ENCODE assay signal across 8 mouse cellular contexts in genomic region chr6:52584383-52584782, GRCm38 (mm10). TPM values are rescaled to one million over a fixed set of nuclear protein-coding genes. Genes with fewer than 3 reads are reported as not detected.
DNase-seq lines count a peak whose midpoint lies in the region; ATAC-seq lines count a peak whose summit lies in the region.

No protein-coding gene starts in this region.

- no peaks in the 10 kb centered on the region for H3K27me3 ChIP-seq in forebrain, embryonic 16.5 days (replicated peaks; ENCODE audit: control insufficient read depth, insufficient read depth, low read length)
- no peaks in the 10 kb centered on the region for H3K27me3 ChIP-seq in hindbrain, embryonic 10.5 days (ENCODE audit: insufficient read depth, poor library complexity, severe bottlenecking)
- no peaks in the 10 kb centered on the region for H3K27me3 ChIP-seq in midbrain, embryonic 13.5 days

- peaks cover 5% of the 10 kb centered on the region for H3K4me1 ChIP-seq in forebrain, embryonic 16.5 days (replicated peaks; ENCODE audit: control insufficient read depth, insufficient read depth, low read length)
- peaks cover 13% of the 10 kb centered on the region for H3K4me1 ChIP-seq in hindbrain, embryonic 10.5 days (replicated peaks)
- peaks cover 12% of the 10 kb centered on the region for H3K4me1 ChIP-seq in midbrain, embryonic 13.5 days (replicated peaks)

- H3K36me3 ChIP-seq in forebrain, embryonic 16.5 days (ENCODE audit: control insufficient read depth, insufficient read depth): no peaks in the 10 kb centered on the region
- peaks cover 13% of the 10 kb centered on the region for H3K36me3 ChIP-seq in hindbrain, embryonic 10.5 days
- H3K36me3 ChIP-seq in midbrain, embryonic 13.5 days: 0 out of 2 replicates have a peak, but pooled peaks cover 6% of the 10 kb centered on the region

- 7% methylated on average over 8 of the region's 8 CpGs for WGBS in forebrain, embryonic 16.5 days
- 7% methylated on average over 8 of the region's 8 CpGs for WGBS in hindbrain, embryonic 10.5 days
- 2% methylated on average over 8 of the region's 8 CpGs for WGBS in midbrain, embryonic 13.5 days

- peak; percentile 68 for DNase-seq in 3134 (ENCODE audit: extremely low read depth, insufficient read length, low spot score)
- peak; percentile 69 for DNase-seq in MN1 (ENCODE audit: low spot score)
- peak; percentile 81 for DNase-seq in hindbrain, embryonic 10.5 days (ENCODE audit: low spot score)
- DNase-seq in left cerebral cortex, adult 11 months (ENCODE audit: low spot score): peak; percentile 19
- DNase-seq in urinary bladder, adult 2 months (ENCODE audit: low spot score): no peak
- DNase-seq in thymus, postnatal 25 days: no peak

- H3K9ac ChIP-seq in forebrain, embryonic 16.5 days (replicated peaks; ENCODE audit: low read depth, low read length): no peak overlapping the region
- no peak overlapping the region for H3K9ac ChIP-seq in midbrain, embryonic 13.5 days (replicated peaks)

- H3K4me3 ChIP-seq in forebrain, embryonic 16.5 days (replicated peaks; ENCODE audit: low read length): no peak overlapping the region
- H3K4me3 ChIP-seq in hindbrain, embryonic 10.5 days: 0 out of 2 replicates have a peak overlapping the region, but pooled peaks have one; percentile 7
- H3K4me3 ChIP-seq in midbrain, embryonic 13.5 days (replicated peaks): no peak overlapping the region

- peak; percentile 68 for ATAC-seq in forebrain, embryonic 16.5 days
- ATAC-seq in midbrain, embryonic 13.5 days: peak; percentile 95

- no peak overlapping the region for H3K4me2 ChIP-seq in forebrain, embryonic 16.5 days (ENCODE audit: low read length)
- H3K4me2 ChIP-seq in midbrain, embryonic 13.5 days (replicated peaks): peak overlapping the region; percentile 12; the same call in 1 of the 2 replicates

- no peak overlapping the region for H3K27ac ChIP-seq in forebrain, embryonic 16.5 days (ENCODE audit: low read length)
- H3K27ac ChIP-seq in hindbrain, embryonic 10.5 days: peak overlapping the region; percentile 67; the same call in 1 of the 2 replicates
- no peak overlapping the region; the same call in 1 of the 2 replicates for H3K27ac ChIP-seq in midbrain, embryonic 13.5 days

- no peaks in the 10 kb centered on the region for H3K9me3 ChIP-seq in forebrain, embryonic 16.5 days (ENCODE audit: control insufficient read depth, low read length)
- no peaks in the 10 kb centered on the region for H3K9me3 ChIP-seq in hindbrain, embryonic 10.5 days
- H3K9me3 ChIP-seq in midbrain, embryonic 13.5 days: no peaks in the 10 kb centered on the region

RNA-seq across cellular contexts. Expression of gene Hibadh, which starts 55.8 kb away (rescaled TPM):
- 50.8 and 55.3 TPM in 2 replicates for polyA plus RNA-seq in forebrain, embryonic 16.5 days (2015; fragmentation: Nextera tagmentation; extraction: Ambion mirVana)
- 71.8 and 77.8 TPM in 2 replicates for polyA plus RNA-seq in hindbrain, embryonic 10.5 days (2016; fragmentation: Nextera tagmentation; extraction: Ambion mirVana)
- 54.1 and 55.0 TPM in 2 replicates for polyA plus RNA-seq in midbrain, embryonic 13.5 days (2015; fragmentation: Nextera tagmentation; extraction: Ambion mirVana)
- polyA plus RNA-seq in urinary bladder, adult 2 months (2012; rRNA removed): 109 and 110 TPM in 2 replicates

Comparison
In these comparisons a context has a peak if more than half of its experiments do, and no peak if none do; other contexts are left out.
1. DNase-seq: peak in 3134 (single experiment), MN1 (single experiment), hindbrain, embryonic 10.5 days (single experiment) and left cerebral cortex, adult 11 months (single experiment); none in urinary bladder, adult 2 months (single experiment) and thymus, postnatal 25 days (single experiment).